Mouse (Mus musculus) spleen, adult 2 months (tissue): ENCODE measurements around the gene Zfp661. TPM values are rescaled to one million over a fixed set of nuclear protein-coding genes. Genes with fewer than 3 reads are reported as not detected.
A peak's percentile ranks its signal among the peaks of the same experiment; 100 is the strongest.

Experiments used
- DNase-seq, 2 experiments: peaks; one replicate each; pipeline versions ENCODE4 v3.0.0 to v3.0.0-alpha.2; 2012 to 2021; ENCODE audit warnings: low spot score in 2 of 2, low read depth in 1 of 2
- H3K27ac ChIP-seq: fragments of 200-500 bp; 2 replicates; pipeline ENCODE4 v1.5.1; 2012; ENCODE audit warnings: low read length, inconsistent platforms; ENCODE audit not compliant: insufficient read depth
- H3K27me3 ChIP-seq: fragments of 200-500 bp; 2 replicates; pipeline ENCODE4 v1.6.1; 2012; ENCODE audit warnings: mild to moderate bottlenecking, moderate library complexity, low read length, inconsistent platforms; ENCODE audit not compliant: control insufficient read depth, insufficient read depth
- H3K36me3 ChIP-seq: fragments of 200-500 bp; 2 replicates; pipeline ENCODE4 v1.6.1; 2012; ENCODE audit warnings: mild to moderate bottlenecking, low read length, inconsistent platforms; ENCODE audit not compliant: control insufficient read depth, insufficient read depth
- H3K4me1 ChIP-seq: fragments of 200-500 bp; 2 replicates; pipeline ENCODE4 v1.6.1; 2011; ENCODE audit warnings: inconsistent platforms; ENCODE audit not compliant: control insufficient read depth, insufficient read depth, insufficient read length
- H3K4me3 ChIP-seq: fragments of 200-500 bp; 2 replicates; pipeline ENCODE4 v1.5.1; 2011; ENCODE audit warnings: mild to moderate bottlenecking, inconsistent platforms; ENCODE audit not compliant: insufficient read depth, insufficient read length; ENCODE audit errors: extremely low read depth
- CTCF ChIP-seq: fragments of 200-500 bp; IDR thresholded peaks from 2 replicates; pipeline ENCODE4 v1.5.1; 2011; ENCODE audit warnings: mild to moderate bottlenecking, inconsistent platforms; ENCODE audit not compliant: insufficient read depth, insufficient read length, insufficient replicate concordance; ENCODE audit errors: extremely low read depth
- POLR2A ChIP-seq: fragments of 200-500 bp; IDR thresholded peaks from 2 replicates; pipeline ENCODE4 v1.6.1; 2011; ENCODE audit warnings: low read depth, low read length, inconsistent platforms
- WGBS: fragments of 180-500 bp; shearing (Covaris S2); methylation state at CpG from one replicate; pipeline ENCODE4 v1.1.7; 2018; 5-methylcytosine and 5-hydroxymethylcytosine counted together
- polyA plus RNA-seq: library from polyadenylated mRNA; depleted of rRNA; stranded (reverse); fragments of >200 nt; gene quantifications from 2 replicates; pipeline ENCODE4 v1.2.3, GENCODE M21; 2012; rRNA removed

Zfp661 gene
- polyA plus RNA-seq = 1.4 and 1.8 TPM in 2 replicates

DNA sequence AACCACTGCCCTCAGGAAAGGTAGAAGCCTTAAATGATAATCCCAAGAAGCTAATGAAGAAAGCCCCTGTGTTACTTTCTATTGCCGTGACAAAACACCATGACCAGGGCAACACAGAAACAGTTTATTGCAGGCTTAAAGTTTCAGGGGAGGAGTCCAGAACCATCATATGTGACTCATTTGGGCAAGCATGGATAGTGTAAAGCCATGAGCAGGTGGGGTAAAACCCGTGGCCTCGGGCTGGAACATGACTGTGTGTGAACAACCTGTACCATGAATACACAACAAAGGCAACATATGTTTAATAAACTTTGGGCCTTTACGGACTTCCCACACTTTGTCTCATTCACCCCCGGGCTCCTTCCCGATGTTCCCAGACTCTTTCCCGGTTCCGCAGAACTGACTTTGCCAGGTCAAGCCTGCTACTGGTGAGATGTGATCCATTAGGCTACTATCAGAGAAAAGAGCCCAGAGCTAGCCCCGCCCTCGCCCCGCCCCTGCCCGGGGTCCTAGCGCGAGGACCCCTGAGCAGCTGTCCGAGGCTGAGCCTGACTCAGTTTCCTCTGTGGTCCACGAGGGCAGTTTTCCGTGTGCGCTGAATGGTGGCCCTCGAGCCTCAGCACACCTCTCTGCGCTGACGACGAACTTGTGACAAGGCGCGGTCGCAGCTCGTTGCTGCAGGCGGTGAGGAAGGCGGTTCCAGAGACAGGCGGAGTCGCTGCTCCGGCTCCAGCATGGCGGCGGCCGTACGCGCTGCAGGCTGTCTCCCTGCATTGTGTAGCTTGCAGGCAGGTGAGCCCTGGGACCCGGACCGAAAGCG, at the start of gene Zfp661, which contains the start of gene Mrps5:
Gene Zfp661, minus strand, starts transcription at position 401 of the 820 bp plus-strand sequence.
Gene Mrps5, plus strand, starts transcription at position 529 of the 820 bp plus-strand sequence.
- 5% methylated on average over 39 of the region's 39 CpGs for WGBS
- Histone ChIP-seq H3K36me3 (no peaks in the 10 kb centered on the region; the same call in 1 of the 2 replicates), H3K4me3 (peak within 1 kb of the TSS; percentile 82), H3K4me1 (peaks cover 3% of the 10 kb centered on the region; the same call in 1 of the 2 replicates), H3K27me3 (no peaks in the 10 kb centered on the region), H3K27ac (peak within 1 kb of the TSS; percentile 97)
- peak; percentile 69 to 74 for DNase-seq
- TF ChIP-seq POLR2A = peak; percentile 56
- TF ChIP-seq CTCF = no peak

DNA sequence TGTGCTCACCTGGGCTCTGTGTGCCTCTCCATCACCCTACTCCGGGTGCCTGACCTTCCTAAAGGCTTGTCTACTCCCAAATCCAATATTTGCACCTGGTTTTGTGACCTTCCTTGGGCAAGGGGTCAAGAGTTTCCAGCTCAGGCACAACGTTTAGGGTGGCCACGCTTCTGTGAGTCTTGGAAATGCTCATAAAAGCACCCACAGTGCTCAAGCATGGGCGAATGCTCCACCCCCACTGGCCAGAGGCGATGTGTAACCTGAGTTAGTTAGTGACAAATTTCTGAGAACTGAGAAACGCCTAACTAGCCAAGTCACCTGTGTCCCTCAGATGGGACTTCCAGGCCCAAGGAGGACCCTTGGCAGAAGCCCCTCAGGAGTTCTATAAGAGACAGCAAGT, 48.7 kb upstream of the Zfp661 start:
- Histone ChIP-seq H3K4me3 (no peak overlapping the region), H3K27ac (no peak overlapping the region), H3K36me3 (no peaks in the 10 kb centered on the region), H3K4me1 (no peaks in the 10 kb centered on the region), H3K27me3 (no peaks in the 10 kb centered on the region)
- no peak for TF ChIP-seq CTCF
- TF ChIP-seq POLR2A = no peak
- 76% methylated on average over 6 of the region's 6 CpGs for WGBS
- DNase-seq = no peak

DNA sequence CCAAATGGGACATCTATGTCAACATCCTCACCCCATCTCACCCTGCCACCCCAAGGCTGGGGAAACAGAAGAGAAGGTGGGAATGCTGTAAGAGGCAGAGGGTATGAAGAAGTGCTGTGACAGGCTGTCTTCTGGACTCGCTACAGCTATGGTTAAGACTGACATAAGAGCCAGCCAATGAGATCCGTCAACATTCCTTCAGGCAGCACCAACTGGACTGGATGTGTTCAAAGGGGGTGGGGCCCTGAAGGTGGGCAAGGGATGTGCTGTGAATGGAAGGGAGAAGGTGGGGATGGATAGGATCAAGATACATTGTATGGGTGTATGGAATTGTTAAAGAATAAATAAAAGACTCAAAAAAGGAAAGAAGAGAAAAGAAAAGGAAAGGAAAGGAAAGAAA, 45.7 kb upstream of the Zfp661 start:
- TF ChIP-seq POLR2A (no peak), CTCF (no peak)
- WGBS = 78% methylated on average over 2 of the region's 2 CpGs
- no peaks in the 10 kb centered on the region for H3K27me3 ChIP-seq
- no peaks in the 10 kb centered on the region for H3K36me3 ChIP-seq
- H3K4me3 ChIP-seq = no peak overlapping the region
- no peaks in the 10 kb centered on the region for H3K4me1 ChIP-seq
- no peak overlapping the region for H3K27ac ChIP-seq
- DNase-seq = no peak

DNA sequence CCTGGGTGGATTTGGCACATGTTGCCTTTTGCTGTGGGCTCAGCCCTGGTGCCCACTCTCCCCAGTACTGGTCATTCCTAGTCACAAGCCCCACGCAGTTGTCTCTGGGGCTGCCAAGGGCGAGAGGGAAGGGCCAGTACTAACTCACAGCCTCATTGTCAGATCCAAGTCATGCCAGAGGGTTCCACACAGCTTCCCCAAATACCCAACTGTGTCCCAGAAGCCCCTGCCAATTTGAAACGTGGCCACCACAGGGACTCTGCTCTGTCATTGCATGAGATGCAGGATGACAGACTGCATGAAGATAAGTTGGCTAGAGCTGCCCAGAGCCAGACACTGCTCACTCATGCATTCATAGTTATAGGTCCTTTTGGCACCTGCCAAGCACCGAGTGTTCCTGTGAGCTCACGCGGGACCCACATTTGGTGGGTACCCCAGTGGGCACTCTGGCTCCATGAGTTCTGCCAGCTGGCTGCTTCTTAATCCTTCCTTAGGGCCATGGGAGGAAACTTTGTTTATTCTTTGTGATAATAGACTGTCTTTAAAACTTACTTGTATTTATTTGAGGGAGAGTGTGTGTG, 41.2 kb upstream of the Zfp661 start:
- WGBS = 79% methylated on average over 6 of the region's 6 CpGs
- DNase-seq = no peak
- no peaks in the 10 kb centered on the region for H3K27me3 ChIP-seq
- no peak for TF ChIP-seq CTCF
- TF ChIP-seq POLR2A = no peak
- no peaks in the 10 kb centered on the region for H3K36me3 ChIP-seq
- no peak overlapping the region for H3K27ac ChIP-seq
- no peaks in the 10 kb centered on the region for H3K4me1 ChIP-seq
- H3K4me3 ChIP-seq = no peak overlapping the region

DNA sequence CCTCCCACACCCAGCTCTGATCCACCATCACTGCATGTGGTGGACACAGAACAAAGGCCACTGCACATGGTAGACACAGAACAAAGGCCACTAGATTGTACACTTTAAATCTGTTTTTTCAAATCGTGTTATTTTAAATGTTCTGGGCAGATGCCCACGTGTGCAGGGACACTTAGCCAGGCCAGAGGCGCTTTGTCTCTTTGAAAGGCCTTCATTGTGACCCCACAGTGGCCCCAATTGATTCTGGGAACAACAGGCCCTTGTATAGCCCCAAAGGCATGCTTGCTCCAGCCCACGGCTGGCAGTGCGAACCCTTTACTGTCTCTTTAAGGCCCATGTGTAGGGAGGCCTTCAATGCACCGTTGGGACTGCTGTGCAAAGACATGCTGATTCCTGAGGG, 40.5 kb upstream of the Zfp661 start:
- H3K27me3 ChIP-seq = no peaks in the 10 kb centered on the region
- DNase-seq = no peak
- H3K27ac ChIP-seq = no peak overlapping the region
- no peaks in the 10 kb centered on the region for H3K4me1 ChIP-seq
- no peak for TF ChIP-seq POLR2A
- TF ChIP-seq CTCF = no peak
- H3K4me3 ChIP-seq = no peak overlapping the region
- no peaks in the 10 kb centered on the region for H3K36me3 ChIP-seq
- WGBS = 80% methylated on average over 6 of the region's 6 CpGs

DNA sequence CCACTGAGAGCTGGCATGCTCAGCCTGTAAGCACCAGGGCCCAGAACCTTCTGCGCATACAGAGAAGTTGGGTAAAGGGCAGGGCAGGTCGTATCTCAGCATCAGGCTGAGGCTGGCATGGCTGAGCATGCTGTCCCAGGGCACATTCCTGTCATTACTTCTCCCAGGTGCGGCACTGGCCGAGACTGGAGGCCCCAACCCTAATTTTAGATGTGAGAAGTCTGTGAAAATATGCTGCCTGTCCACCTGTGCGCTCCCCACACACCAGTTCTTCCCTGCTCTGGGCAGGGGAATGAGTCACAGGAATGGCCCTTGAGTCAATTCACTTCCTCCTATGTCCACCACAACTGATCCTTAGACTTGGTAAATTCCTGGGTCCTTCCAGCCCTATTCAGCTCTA, 38.8 kb upstream of the Zfp661 start:
- Histone ChIP-seq H3K4me3 (no peak overlapping the region), H3K27me3 (no peaks in the 10 kb centered on the region), H3K36me3 (no peaks in the 10 kb centered on the region), H3K27ac (no peak overlapping the region), H3K4me1 (no peaks in the 10 kb centered on the region)
- TF ChIP-seq POLR2A (no peak), CTCF (no peak)
- WGBS = 68% methylated on average over 5 of the region's 5 CpGs
- no peak for DNase-seq

DNA sequence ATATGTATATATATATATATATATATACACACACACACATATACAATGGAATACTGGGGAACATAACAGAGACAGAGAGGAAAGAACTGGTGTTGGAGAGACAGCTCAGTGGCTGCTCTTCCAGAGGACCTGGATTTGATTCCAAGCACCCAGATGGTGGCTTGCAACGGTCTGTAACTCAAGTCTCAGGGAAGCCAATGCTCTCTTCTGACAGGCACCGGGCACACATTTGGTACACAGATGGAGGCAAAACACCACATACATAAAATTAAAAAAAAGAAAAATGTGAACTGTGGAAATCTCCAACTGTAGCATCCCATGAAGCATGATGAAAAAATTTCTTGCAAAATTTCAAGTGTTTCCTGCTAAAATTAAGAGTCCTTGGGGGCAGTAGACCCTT, 37.9 kb upstream of the Zfp661 start:
- no peak overlapping the region for H3K4me3 ChIP-seq
- TF ChIP-seq POLR2A = no peak
- TF ChIP-seq CTCF = no peak
- WGBS = 88% methylated on average over 2 of the region's 2 CpGs
- H3K27ac ChIP-seq = no peak overlapping the region
- no peak for DNase-seq
- no peaks in the 10 kb centered on the region for H3K4me1 ChIP-seq
- H3K27me3 ChIP-seq = no peaks in the 10 kb centered on the region
- no peaks in the 10 kb centered on the region for H3K36me3 ChIP-seq
